Mouse (Mus musculus) brain, embryonic 14.5 days (tissue): ENCODE measurements around the gene Osbpl3. TPM values are rescaled to one million over a fixed set of nuclear protein-coding genes. Genes with fewer than 3 reads are reported as not detected.

ENCODE experiments used
- DNase-seq: peaks from one replicate; pipeline ENCODE4 v3.0.0-alpha.2; 2011; ENCODE audit warnings: low read depth
- CTCF ChIP-seq: fragments of 200-500 bp; IDR thresholded peaks from 2 replicates; pipeline ENCODE4 v1.5.1; 2012; ENCODE audit warnings: inconsistent platforms, mild to moderate bottlenecking, moderate library complexity, borderline replicate concordance; ENCODE audit not compliant: insufficient read depth, insufficient read length; ENCODE audit errors: extremely low read depth
- POLR2A ChIP-seq: fragments of 200-500 bp; IDR thresholded peaks from 2 replicates; pipeline ENCODE4 v1.6.1; 2012; ENCODE audit warnings: mild to moderate bottlenecking, inconsistent platforms, borderline replicate concordance; ENCODE audit not compliant: poor library complexity, insufficient read depth, insufficient read length, severe bottlenecking; ENCODE audit errors: extremely low read depth
- polyA plus RNA-seq: library from polyadenylated mRNA; depleted of rRNA; stranded (reverse); fragments of >200 nt; gene quantifications from 2 replicates; pipeline ENCODE4 v1.2.3, GENCODE M21; 2012

Osbpl3 gene
- polyA plus RNA-seq, 1 experiment, result 8.5 TPM

DNA sequence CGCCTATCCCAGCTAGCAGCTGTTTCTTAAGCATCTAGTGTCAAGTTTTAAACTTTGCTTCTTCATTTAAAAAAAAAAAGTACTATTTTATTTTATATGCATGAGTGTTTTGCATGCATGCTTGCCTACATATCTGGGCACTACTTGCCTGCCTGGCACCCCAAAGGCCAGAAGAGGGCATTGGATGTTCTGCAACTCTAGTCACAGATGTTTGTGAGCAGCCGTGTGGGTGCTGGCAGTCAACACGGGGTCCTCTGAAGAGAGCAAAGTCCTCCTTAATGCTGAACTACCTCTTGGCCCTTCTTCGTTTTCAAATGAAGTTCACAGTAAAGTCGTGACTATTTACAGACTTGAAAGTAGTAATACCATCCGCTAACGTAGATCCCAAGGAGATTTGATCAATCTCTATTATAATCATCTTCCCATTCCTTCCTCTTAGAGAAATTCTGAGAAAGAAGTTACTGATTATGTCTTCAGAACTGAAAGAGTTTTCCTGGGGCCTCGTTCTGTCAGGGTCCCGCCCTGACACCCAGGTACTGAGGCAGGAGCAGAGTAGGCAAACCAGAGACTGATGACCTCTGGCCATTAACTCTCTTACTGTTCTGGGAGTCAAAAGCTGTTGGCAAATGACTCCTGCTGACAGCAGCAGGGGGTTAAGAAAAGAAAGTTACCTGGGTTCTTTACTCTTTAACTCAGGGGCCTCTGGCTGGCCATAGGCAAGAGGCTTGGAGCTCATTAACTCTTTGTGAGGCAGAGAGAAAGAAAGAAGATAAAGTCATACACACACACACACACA, 8.9 kb upstream of the Osbpl3 start:
- no peak for TF ChIP-seq CTCF
- TF ChIP-seq POLR2A, result no peak

GRCm38 (mm10) chr6:50462026-50462425, 6.0 kb upstream of the Osbpl3 start:
- TF ChIP-seq CTCF, result no peak
- no peak for TF ChIP-seq POLR2A
- no peak for DNase-seq

More for the DNA sequence above, 8.9 kb upstream of the Osbpl3 start:
- DNase-seq, result no peak

GRCm38 (mm10) chr6:50461585-50461984, 5.6 kb upstream of the Osbpl3 start:
- no peak for TF ChIP-seq POLR2A
- TF ChIP-seq CTCF, result no peak
- DNase-seq, result no peak

DNA sequence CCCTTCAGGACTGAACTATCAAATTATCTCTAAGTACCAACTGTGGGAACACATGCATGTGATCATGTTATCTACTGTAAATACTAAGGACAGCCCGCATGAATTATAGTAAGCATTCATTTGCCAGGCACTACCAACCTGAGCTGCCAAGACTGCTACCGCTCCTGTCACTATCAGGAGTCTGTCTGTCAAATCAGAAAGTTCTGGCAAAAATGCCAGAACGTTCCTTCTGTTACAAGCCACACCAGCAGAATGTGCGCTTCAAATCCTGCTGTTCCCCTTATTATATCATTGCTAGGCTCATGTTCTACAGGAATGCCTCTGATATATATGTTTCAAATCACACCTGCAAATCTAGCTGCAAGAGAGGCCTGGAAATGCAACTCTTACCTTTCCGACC, 4.6 kb upstream of the Osbpl3 start:
- no peak for TF ChIP-seq CTCF
- no peak for TF ChIP-seq POLR2A
- DNase-seq, result peak; percentile 59

- TF ChIP-seq POLR2A, result no peak
- no peak for TF ChIP-seq CTCF
- DNase-seq, result no peak
Observed at GRCm38 (mm10) chr6:50460246-50460645, 4.2 kb upstream of the Osbpl3 start.

DNA sequence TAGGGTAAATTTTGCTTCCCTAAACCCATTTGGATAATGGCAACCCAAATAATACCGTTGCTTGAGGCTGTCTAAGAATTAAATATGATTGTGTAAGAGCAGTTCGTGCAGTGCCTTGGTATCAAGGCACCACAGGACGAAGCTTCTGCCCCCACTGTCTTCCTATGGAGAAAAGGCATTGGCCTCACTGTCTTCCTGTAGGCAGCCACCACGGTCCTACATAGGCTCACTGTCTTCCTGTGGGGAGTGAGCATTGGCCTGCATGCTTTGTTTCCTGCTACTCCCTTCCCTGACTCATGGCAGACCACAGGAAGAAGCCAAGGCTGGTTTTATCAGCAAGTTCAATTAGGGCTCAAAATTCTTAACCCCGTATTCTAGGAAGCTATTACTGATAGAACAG, 3.3 kb upstream of the Osbpl3 start:
- TF ChIP-seq POLR2A (no peak), CTCF (no peak)
- no peak for DNase-seq

DNA sequence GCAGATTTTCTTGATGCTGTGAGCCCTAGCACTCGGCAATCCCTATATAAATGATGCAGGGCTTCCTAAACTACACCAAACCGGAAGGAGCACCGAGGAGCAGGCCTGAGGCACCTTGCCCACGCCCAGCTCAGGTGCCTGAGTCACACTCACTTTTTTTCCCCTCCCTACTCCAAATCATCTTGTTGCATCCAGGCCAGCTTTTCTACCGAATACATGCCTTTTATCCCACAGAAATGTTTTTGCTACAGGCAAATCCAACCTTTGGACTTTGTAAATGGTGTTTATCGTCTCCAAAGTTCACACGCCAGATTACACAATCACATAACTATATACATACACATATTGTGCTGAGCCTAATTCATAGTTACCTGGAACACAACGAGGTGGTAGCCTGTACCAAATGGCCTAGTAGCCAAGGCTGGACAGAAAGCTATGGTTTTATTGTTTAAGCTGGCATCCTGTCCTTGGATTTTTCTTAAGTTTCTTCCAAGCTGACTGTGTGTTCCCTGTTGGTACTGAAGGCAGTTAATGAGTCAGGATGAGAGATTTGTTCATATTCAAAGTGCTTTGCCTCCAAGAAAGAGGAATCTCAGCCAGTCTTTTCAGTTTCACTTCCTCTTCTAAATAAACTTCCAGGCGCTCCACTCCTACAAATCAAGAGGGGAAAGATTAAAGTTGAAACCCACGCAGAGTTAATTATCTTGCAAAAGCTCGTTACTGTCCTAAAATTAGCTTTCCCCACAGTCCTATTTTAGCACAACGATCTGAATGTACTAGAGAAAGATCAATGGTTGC, 1.7 kb upstream of the Osbpl3 start:
- TF ChIP-seq CTCF (no peak), POLR2A (no peak)
- no peak for DNase-seq

DNA sequence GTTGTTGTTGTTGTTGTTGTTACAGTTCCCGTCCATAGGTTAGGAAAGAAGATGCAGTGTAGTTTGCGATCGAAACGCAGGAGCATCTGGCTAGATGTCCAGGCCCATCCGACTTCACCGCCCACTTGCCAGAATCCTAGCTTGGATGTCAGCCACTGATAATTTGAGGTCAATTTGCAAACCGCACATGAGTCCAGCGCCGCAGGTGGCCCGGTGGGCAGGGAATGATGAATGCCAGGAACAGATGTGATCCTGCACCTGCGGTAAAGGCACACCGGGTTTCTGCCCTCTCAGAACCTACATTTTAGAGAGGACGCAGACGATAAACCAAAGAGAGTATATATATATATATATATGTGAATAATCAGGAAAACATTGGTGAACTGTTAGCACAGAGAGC, 705 bp upstream of the Osbpl3 start:
- no peak for TF ChIP-seq POLR2A
- no peak for TF ChIP-seq CTCF
- peak; percentile 33 for DNase-seq

GRCm38 (mm10) chr6:50455102-50455828, 736 bp downstream of the Osbpl3 start:
- TF ChIP-seq POLR2A, result no peak
- TF ChIP-seq CTCF, result no peak
- peak; percentile 68 for DNase-seq

DNA sequence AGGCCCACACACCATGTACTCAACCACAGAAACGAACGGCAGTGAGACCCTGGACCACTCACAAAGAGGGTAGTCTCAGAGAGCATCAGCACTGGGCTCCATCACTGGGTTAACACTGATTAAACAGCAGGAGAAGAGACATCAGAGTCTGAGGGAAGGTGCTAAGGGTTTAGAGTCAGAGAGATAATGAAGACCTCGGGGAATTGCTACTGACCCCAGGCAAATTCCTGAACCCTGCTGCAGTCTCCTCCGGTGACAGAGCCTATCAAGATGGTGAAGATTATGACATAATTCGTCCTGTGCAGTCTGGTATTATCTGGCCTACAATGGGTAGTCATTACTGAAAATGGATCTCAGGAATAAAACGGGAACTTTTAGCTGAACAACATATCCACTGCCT, 2.4 kb downstream of the Osbpl3 start:
- DNase-seq, result peak; percentile 67

GRCm38 (mm10) chr6:50452220-50452619, 3.8 kb downstream of the Osbpl3 start:
- DNase-seq, result no peak

More for the DNA sequence above, 2.4 kb downstream of the Osbpl3 start:
- TF ChIP-seq POLR2A (no peak), CTCF (no peak)

More at GRCm38 (mm10) chr6:50452220-50452619, 3.8 kb downstream of the Osbpl3 start:
- TF ChIP-seq CTCF (no peak), POLR2A (no peak)
